Mouse (Mus musculus): ENCODE results near the gene Klc2. TPM values are rescaled to one million over a fixed set of nuclear protein-coding genes. Genes with fewer than 3 reads are reported as not detected.
"Not testable (repeated sequence)": the region's sequence is repeated elsewhere in the genome, so short reads cannot be mapped to it uniquely, and the experiment has no call there.

Gene Klc2
- polyA plus RNA-seq (2015; fragmentation: Nextera tagmentation; extraction: Ambion mirVana), result 13.6 TPM in 2 replicates

DNA sequence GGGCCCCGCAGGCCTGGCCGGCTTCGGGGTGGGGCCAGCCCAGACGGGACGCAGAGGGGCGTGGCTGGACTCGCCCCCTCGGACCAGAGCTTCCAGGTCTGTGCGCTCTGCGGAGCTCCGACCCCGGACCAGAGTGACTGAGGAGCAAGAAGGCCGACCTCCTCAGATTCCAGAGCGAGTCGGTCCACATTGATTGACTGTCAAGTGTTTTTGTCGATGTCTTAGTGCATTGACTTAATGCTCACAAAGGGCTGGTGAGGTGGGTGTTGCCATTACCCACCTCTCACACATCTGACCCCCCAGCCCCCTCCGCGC, at the start of gene Klc2:
TSS of gene Klc2 (minus strand) at position 177 of the 315 bp plus-strand sequence.
- Histone ChIP-seq H3K4me3 (replicated peaks; ENCODE audit: low read length) (peak within 1 kb of the TSS; percentile 87), H3K27ac (ENCODE audit: low read length) (peak within 1 kb of the TSS; percentile 91), H3K9me3 (replicated peaks; ENCODE audit: control insufficient read depth, low read length) (no peaks in the 10 kb centered on the region), H3K36me3 (ENCODE audit: control insufficient read depth, insufficient read depth, low read length) (no peaks in the 10 kb centered on the region), H3K4me1 (ENCODE audit: control insufficient read depth, insufficient read depth, low read length) (peaks cover 8% of the 10 kb centered on the region; the same call in 1 of the 2 replicates), H3K9ac (ENCODE audit: low read length) (peak within 1 kb of the TSS; percentile 83), H3K27me3 (ENCODE audit: control insufficient read depth, insufficient read depth, low read length) (no peaks in the 10 kb centered on the region), H3K4me2 (ENCODE audit: low read depth, low read length) (peak within 1 kb of the TSS; percentile 87)
- peak; percentile 92; the same call in 1 of the 2 replicates for ATAC-seq (ENCODE audit: insufficient read depth, low FRiP score)
- 1% methylated on average over 18 of the region's 18 CpGs for WGBS

DNA sequence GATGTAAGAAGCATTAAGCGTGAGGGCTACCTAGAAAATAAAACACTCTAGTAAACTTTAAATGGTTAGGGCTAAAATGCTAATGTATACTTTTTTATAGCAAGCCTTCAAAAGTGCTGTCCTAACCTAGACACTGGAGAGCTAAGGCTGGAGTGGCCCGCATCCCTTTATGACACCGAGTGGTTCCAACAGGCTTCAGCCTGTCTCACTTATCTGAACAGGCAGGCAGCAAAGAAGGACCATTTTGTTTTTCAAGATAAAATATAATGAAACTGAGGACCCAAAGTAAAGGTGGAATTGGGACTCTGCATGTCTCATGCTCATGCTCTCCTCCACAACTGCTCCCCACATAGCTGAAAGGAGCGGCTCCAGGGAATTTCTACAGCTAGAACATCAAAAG, 49.1 kb upstream of the Klc2 start:
- Histone ChIP-seq H3K27me3 (ENCODE audit: control insufficient read depth, insufficient read depth, low read length) (no peaks in the 10 kb centered on the region), H3K4me1 (ENCODE audit: control insufficient read depth, insufficient read depth, low read length) (no peaks in the 10 kb centered on the region), H3K4me3 (replicated peaks; ENCODE audit: low read length) (no peak overlapping the region), H3K9ac (ENCODE audit: low read length) (no peak overlapping the region), H3K36me3 (ENCODE audit: control insufficient read depth, insufficient read depth, low read length) (no peaks in the 10 kb centered on the region), H3K4me2 (ENCODE audit: low read depth, low read length) (no peak overlapping the region), H3K27ac (ENCODE audit: low read length) (no peak overlapping the region), H3K9me3 (replicated peaks; ENCODE audit: control insufficient read depth, low read length) (no peaks in the 10 kb centered on the region)
- no peak for ATAC-seq (ENCODE audit: insufficient read depth, low FRiP score)
- 82% methylated on average over 4 of the region's 4 CpGs for WGBS

GRCm38 (mm10) chr19:5164380-5164779, 46.0 kb upstream of the Klc2 start:
- no peaks in the 10 kb centered on the region for H3K4me1 ChIP-seq (ENCODE audit: control insufficient read depth, insufficient read depth, low read length)

DNA sequence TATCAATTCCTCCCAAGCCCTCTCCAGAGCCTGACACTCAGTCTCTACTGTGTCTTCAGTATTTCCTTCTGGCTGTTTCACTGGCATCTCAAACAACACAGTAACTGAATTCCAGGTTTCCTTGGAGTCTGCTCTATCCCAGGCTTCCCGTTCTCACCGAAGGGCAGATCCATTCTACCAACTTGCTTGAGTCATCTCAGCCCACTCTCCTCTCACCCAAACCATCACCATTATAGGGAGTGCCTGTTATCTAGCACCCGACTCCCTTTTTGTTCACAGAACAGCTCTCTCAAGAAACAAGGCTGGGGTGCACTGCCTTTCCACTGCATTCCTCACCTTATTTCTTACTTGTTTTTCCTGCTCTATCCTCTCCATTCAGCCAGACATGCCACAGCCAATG, 43.6 kb upstream of the Klc2 start:
- Histone ChIP-seq H3K4me2 (ENCODE audit: low read depth, low read length) (no peak overlapping the region), H3K4me3 (replicated peaks; ENCODE audit: low read length) (no peak overlapping the region), H3K4me1 (ENCODE audit: control insufficient read depth, insufficient read depth, low read length) (no peaks in the 10 kb centered on the region), H3K9me3 (replicated peaks; ENCODE audit: control insufficient read depth, low read length) (no peaks in the 10 kb centered on the region), H3K27ac (ENCODE audit: low read length) (no peak overlapping the region), H3K9ac (ENCODE audit: low read length) (no peak overlapping the region), H3K27me3 (ENCODE audit: control insufficient read depth, insufficient read depth, low read length) (no peaks in the 10 kb centered on the region), H3K36me3 (ENCODE audit: control insufficient read depth, insufficient read depth, low read length) (no peaks in the 10 kb centered on the region)
- no peak for ATAC-seq (ENCODE audit: insufficient read depth, low FRiP score)
- WGBS, result 85% methylated on average over 3 of the region's 3 CpGs

More at GRCm38 (mm10) chr19:5164380-5164779, 46.0 kb upstream of the Klc2 start:
- WGBS, result 65% methylated on average over 2 of the region's 2 CpGs
- no peak overlapping the region for H3K9ac ChIP-seq (ENCODE audit: low read length)
- H3K4me3 ChIP-seq (replicated peaks; ENCODE audit: low read length), result no peak overlapping the region
- no peak overlapping the region for H3K4me2 ChIP-seq (ENCODE audit: low read depth, low read length)
- H3K27me3 ChIP-seq (ENCODE audit: control insufficient read depth, insufficient read depth, low read length), result no peaks in the 10 kb centered on the region
- H3K27ac ChIP-seq (ENCODE audit: low read length), result no peak overlapping the region
- no peaks in the 10 kb centered on the region for H3K9me3 ChIP-seq (replicated peaks; ENCODE audit: control insufficient read depth, low read length)
- no peaks in the 10 kb centered on the region for H3K36me3 ChIP-seq (ENCODE audit: control insufficient read depth, insufficient read depth, low read length)
- ATAC-seq (ENCODE audit: insufficient read depth, low FRiP score), result no peak

DNA sequence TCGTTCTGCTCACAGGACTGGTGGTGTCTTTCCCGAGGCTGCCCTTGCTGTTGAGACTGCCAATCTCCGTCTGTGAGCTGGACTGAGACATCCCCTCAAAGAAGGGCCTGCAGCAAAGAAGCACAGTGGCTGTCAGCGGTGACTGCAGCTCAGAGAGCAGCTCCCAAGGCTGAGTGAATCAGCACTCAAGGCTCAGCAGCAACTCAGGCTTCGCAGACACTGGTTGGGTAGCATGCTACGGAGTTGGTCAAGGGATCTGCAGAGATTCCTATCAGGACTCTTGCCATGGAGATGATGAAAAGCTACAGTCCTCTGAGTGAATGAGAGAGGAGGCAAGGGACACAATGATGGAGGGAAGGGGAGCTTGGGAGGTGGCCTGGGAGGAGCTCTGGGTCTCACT, 33.9 kb upstream of the Klc2 start:
- H3K4me3 ChIP-seq (replicated peaks; ENCODE audit: low read length), result no peak overlapping the region
- no peak overlapping the region for H3K4me2 ChIP-seq (ENCODE audit: low read depth, low read length)
- no peaks in the 10 kb centered on the region for H3K4me1 ChIP-seq (ENCODE audit: control insufficient read depth, insufficient read depth, low read length)
- H3K27ac ChIP-seq (ENCODE audit: low read length), result no peak overlapping the region
- WGBS, result 86% methylated on average over 6 of the region's 6 CpGs
- H3K27me3 ChIP-seq (ENCODE audit: control insufficient read depth, insufficient read depth, low read length), result no peaks in the 10 kb centered on the region
- ATAC-seq (ENCODE audit: insufficient read depth, low FRiP score), result no peak
- H3K9me3 ChIP-seq (replicated peaks; ENCODE audit: control insufficient read depth, low read length), result no peaks in the 10 kb centered on the region
- H3K9ac ChIP-seq (ENCODE audit: low read length), result no peak overlapping the region
- H3K36me3 ChIP-seq (ENCODE audit: control insufficient read depth, insufficient read depth, low read length), result no peaks in the 10 kb centered on the region

- Histone ChIP-seq H3K4me1 (ENCODE audit: control insufficient read depth, insufficient read depth, low read length) (no peaks in the 10 kb centered on the region), H3K36me3 (ENCODE audit: control insufficient read depth, insufficient read depth, low read length) (no peaks in the 10 kb centered on the region), H3K9me3 (replicated peaks; ENCODE audit: control insufficient read depth, low read length) (no peaks in the 10 kb centered on the region), H3K4me3 (replicated peaks; ENCODE audit: low read length) (no peak overlapping the region), H3K27me3 (ENCODE audit: control insufficient read depth, insufficient read depth, low read length) (no peaks in the 10 kb centered on the region), H3K9ac (ENCODE audit: low read length) (no peak overlapping the region), H3K27ac (ENCODE audit: low read length) (no peak overlapping the region), H3K4me2 (ENCODE audit: low read depth, low read length) (no peak overlapping the region)
- WGBS, result 87% methylated on average over 5 of the region's 5 CpGs
- no peak for ATAC-seq (ENCODE audit: insufficient read depth, low FRiP score)
Observed at GRCm38 (mm10) chr19:5151741-5152140, 33.4 kb upstream of the Klc2 start.

GRCm38 (mm10) chr19:5151331-5151730, 33.0 kb upstream of the Klc2 start:
- H3K4me2 ChIP-seq (ENCODE audit: low read depth, low read length), result no peak overlapping the region
- no peak overlapping the region for H3K9ac ChIP-seq (ENCODE audit: low read length)
- H3K4me1 ChIP-seq (ENCODE audit: control insufficient read depth, insufficient read depth, low read length), result no peaks in the 10 kb centered on the region
- no peaks in the 10 kb centered on the region for H3K36me3 ChIP-seq (ENCODE audit: control insufficient read depth, insufficient read depth, low read length)
- ATAC-seq (ENCODE audit: insufficient read depth, low FRiP score), result no peak
- no peaks in the 10 kb centered on the region for H3K9me3 ChIP-seq (replicated peaks; ENCODE audit: control insufficient read depth, low read length)
- no peak overlapping the region for H3K4me3 ChIP-seq (replicated peaks; ENCODE audit: low read length)
- H3K27ac ChIP-seq (ENCODE audit: low read length), result no peak overlapping the region
- 39% methylated on average over 3 of the region's 3 CpGs for WGBS
- H3K27me3 ChIP-seq (ENCODE audit: control insufficient read depth, insufficient read depth, low read length), result no peaks in the 10 kb centered on the region

DNA sequence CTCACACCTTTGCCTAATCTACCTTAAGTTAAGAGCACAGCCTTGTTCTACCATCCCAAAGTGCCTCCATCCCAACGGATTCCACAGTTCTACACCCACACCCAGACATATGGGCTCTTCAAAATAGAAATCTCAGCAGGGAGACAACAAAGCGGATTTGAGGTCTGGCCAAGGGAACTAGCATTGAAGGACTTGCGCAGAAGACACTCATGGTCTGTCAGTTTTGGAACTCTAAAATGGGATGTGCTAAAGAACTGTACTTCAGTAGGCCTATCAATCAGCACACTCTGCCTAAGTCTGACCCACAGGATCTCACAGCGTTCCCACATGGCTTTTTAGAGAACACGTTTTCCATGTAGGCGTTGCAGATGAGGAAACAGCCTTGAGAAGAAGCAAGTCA, 32.0 kb upstream of the Klc2 start:
- H3K27ac ChIP-seq (ENCODE audit: low read length), result no peak overlapping the region
- no peak overlapping the region for H3K4me3 ChIP-seq (replicated peaks; ENCODE audit: low read length)
- no peaks in the 10 kb centered on the region for H3K4me1 ChIP-seq (ENCODE audit: control insufficient read depth, insufficient read depth, low read length)
- no peak overlapping the region for H3K9ac ChIP-seq (ENCODE audit: low read length)
- ATAC-seq (ENCODE audit: insufficient read depth, low FRiP score), result no peak
- H3K36me3 ChIP-seq (ENCODE audit: control insufficient read depth, insufficient read depth, low read length), result no peaks in the 10 kb centered on the region
- no peaks in the 10 kb centered on the region for H3K9me3 ChIP-seq (replicated peaks; ENCODE audit: control insufficient read depth, low read length)
- H3K27me3 ChIP-seq (ENCODE audit: control insufficient read depth, insufficient read depth, low read length), result no peaks in the 10 kb centered on the region
- H3K4me2 ChIP-seq (ENCODE audit: low read depth, low read length), result no peak overlapping the region
- 91% methylated on average over 6 of the region's 6 CpGs for WGBS

DNA sequence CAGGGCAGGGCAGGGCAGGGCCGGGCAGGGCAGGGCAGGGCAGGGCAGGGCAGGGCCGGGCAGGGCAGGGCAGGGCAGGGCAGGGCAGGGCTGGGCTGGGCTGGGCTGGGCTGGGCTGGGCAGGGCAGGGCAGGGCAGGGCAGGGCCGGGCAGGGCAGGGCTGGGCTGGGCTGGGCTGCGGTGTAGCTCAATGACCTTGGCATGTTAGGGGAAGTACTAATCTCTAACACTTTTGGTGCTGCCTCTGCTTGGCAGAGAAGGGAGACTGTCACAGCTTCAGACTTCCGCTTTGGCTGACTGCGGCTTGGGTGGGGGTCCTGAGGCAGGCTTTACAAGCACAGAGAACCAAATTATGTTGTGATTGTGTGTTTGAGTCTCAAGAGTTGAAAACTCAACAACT, 30.7 kb upstream of the Klc2 start:
- H3K4me3 ChIP-seq (replicated peaks; ENCODE audit: low read length); H3K9ac ChIP-seq (ENCODE audit: low read length); H3K36me3 ChIP-seq (ENCODE audit: control insufficient read depth, insufficient read depth, low read length); H3K4me2 ChIP-seq (ENCODE audit: low read depth, low read length); H3K27me3 ChIP-seq (ENCODE audit: control insufficient read depth, insufficient read depth, low read length); H3K4me1 ChIP-seq (ENCODE audit: control insufficient read depth, insufficient read depth, low read length); ATAC-seq (ENCODE audit: insufficient read depth, low FRiP score); H3K9me3 ChIP-seq (replicated peaks; ENCODE audit: control insufficient read depth, low read length); H3K27ac ChIP-seq (ENCODE audit: low read length): not testable (repeated sequence)
- WGBS, result 68% methylated on average over 6 of the region's 6 CpGs

- H3K4me2 ChIP-seq (ENCODE audit: low read depth, low read length), result no peak overlapping the region
- no peak overlapping the region for H3K9ac ChIP-seq (ENCODE audit: low read length)
- no peaks in the 10 kb centered on the region for H3K4me1 ChIP-seq (ENCODE audit: control insufficient read depth, insufficient read depth, low read length)
- peak; percentile 3; the same call in 1 of the 2 replicates for ATAC-seq (ENCODE audit: insufficient read depth, low FRiP score)
- peaks cover 4% of the 10 kb centered on the region; the same call in 1 of the 2 replicates for H3K36me3 ChIP-seq (ENCODE audit: control insufficient read depth, insufficient read depth, low read length)
- H3K27me3 ChIP-seq (ENCODE audit: control insufficient read depth, insufficient read depth, low read length), result no peaks in the 10 kb centered on the region
- WGBS, result 1% methylated on average over 2 of the region's 2 CpGs
- H3K27ac ChIP-seq (ENCODE audit: low read length), result no peak overlapping the region
- H3K9me3 ChIP-seq (replicated peaks; ENCODE audit: control insufficient read depth, low read length), result no peaks in the 10 kb centered on the region
- no peak overlapping the region for H3K4me3 ChIP-seq (replicated peaks; ENCODE audit: low read length)
Observed at GRCm38 (mm10) chr19:5139640-5140039, 21.3 kb upstream of the Klc2 start.

Measured in stomach, embryonic 16.5 days (tissue).